Mouse (Mus musculus) adrenal gland, adult 18-20 months (tissue): ENCODE data around the gene Ndufs5. TPM values are rescaled to one million over a fixed set of nuclear protein-coding genes. Genes with fewer than 3 reads are reported as not detected.

ENCODE experiments used
- DNase-seq, 2 experiments: peaks; one replicate each; pipeline ENCODE4 v3.0.0; 2021 to 2022; ENCODE audit warnings: low spot score in 2 of 2
- long read RNA-seq, 2 experiments: library from polyadenylated mRNA; stranded (forward); transcript quantifications; one replicate each; pipeline ENCODE4 v2.0.0; 2021
- total RNA-seq, 2 experiments: library from RNA; stranded (reverse); gene quantifications; 1 replicate in 1 of 2; 2 replicates in 1 of 2; pipeline ENCODE4 v1.2.3; 2021

Gene Ndufs5
- total RNA-seq, result 100 to 1,000 TPM; 244 to 304 TPM
- long read RNA-seq, experiment 1, transcript Ndufs5-201 (3 exons, 525 nt), result major isoform, 19 of 20 reads
- long read RNA-seq, experiment 1, partial matches to known transcripts, result 0 of 20 reads
- long read RNA-seq, experiment 1, other reads (novel, unspliced or antisense), result 1 of 20 reads
- long read RNA-seq, experiment 2, transcript Ndufs5-201 (3 exons, 525 nt), result major isoform, 124 of 131 reads
- long read RNA-seq, experiment 2, partial matches to known transcripts, result 1 of 131 reads
- long read RNA-seq, experiment 2, other reads (novel, unspliced or antisense), result 5 of 131 reads

- DNase-seq, result peak; percentile 92 to 96
Measured at GRCm38 (mm10) chr4:123717574-123718433, at the start of gene Ndufs5. Ndufs5 (minus strand) TSS chr4:123718202.

- no peak for DNase-seq
Measured at GRCm38 (mm10) chr4:123765071-123765470, 47.1 kb upstream of the Ndufs5 start.

GRCm38 (mm10) chr4:123758306-123758705 is 40.3 kb upstream of the Ndufs5 start:
- DNase-seq, result no peak

GRCm38 (mm10) chr4:123750707-123751312 is 32.8 kb upstream of the Ndufs5 start:
- DNase-seq, result no peak

- DNase-seq, result peak; percentile 99 to 100
Measured at GRCm38 (mm10) chr4:123750152-123750651, 32.2 kb upstream of the Ndufs5 start, which contains the start of gene Akirin1. Akirin1 (minus strand) TSS chr4:123750345.

GRCm38 (mm10) chr4:123749484-123750130 is 31.6 kb upstream of the Ndufs5 start:
- DNase-seq, result peak in 1 of 2 experiments; percentile 21

GRCm38 (mm10) chr4:123748726-123749415 is 30.9 kb upstream of the Ndufs5 start:
- no peak for DNase-seq

- DNase-seq, result peak in 1 of 2 experiments; percentile 15
Measured at GRCm38 (mm10) chr4:123745221-123745775, 27.3 kb upstream of the Ndufs5 start.

- DNase-seq, result peak in 1 of 2 experiments; percentile 12
Measured at GRCm38 (mm10) chr4:123742891-123743290, 24.9 kb upstream of the Ndufs5 start.

GRCm38 (mm10) chr4:123738708-123739107 is 20.7 kb upstream of the Ndufs5 start:
- peak in 1 of 2 experiments; percentile 8 for DNase-seq

- no peak for DNase-seq
Measured at GRCm38 (mm10) chr4:123733532-123733931, 15.5 kb upstream of the Ndufs5 start.

GRCm38 (mm10) chr4:123732921-123733320 is 14.9 kb upstream of the Ndufs5 start:
- DNase-seq, result no peak

GRCm38 (mm10) chr4:123732163-123732910 is 14.3 kb upstream of the Ndufs5 start:
- no peak for DNase-seq

GRCm38 (mm10) chr4:123721761-123722160 is 3.8 kb upstream of the Ndufs5 start:
- DNase-seq, result no peak

- no peak for DNase-seq
Measured at GRCm38 (mm10) chr4:123718434-123718780, 405 bp upstream of the Ndufs5 start.

- no peak for DNase-seq
Measured at GRCm38 (mm10) chr4:123712431-123712830, 5.6 kb downstream of the Ndufs5 start.

GRCm38 (mm10) chr4:123707340-123707739 is 10.7 kb downstream of the Ndufs5 start:
- no peak for DNase-seq

- no peak for DNase-seq
Measured at GRCm38 (mm10) chr4:123705340-123705739, 12.7 kb downstream of the Ndufs5 start.

GRCm38 (mm10) chr4:123693384-123693783 is 24.6 kb downstream of the Ndufs5 start:
- no peak for DNase-seq
